Mouse (Mus musculus) heart, embryonic 14.5 days (tissue): ENCODE measurements around the gene Atp6v1c2. TPM values are rescaled to one million over a fixed set of nuclear protein-coding genes. Genes with fewer than 3 reads are reported as not detected.

Experiments used
- ATAC-seq: fragments of 200-750 bp; cut with Nextera tagmentation; 2 replicates; pipeline ENCODE4 v1.8.0; 2017; ENCODE audit warnings: low read depth, moderate TSS enrichment; ENCODE audit not compliant: insufficient number of reproducible peaks, insufficient read depth, low FRiP score
- H3K27ac ChIP-seq, 2 experiments: fragments of 200-500 bp in 1 of 2; fragments of 300-500 bp in 1 of 2; sonication (generic) in 1 of 2; replicated peaks in 1 of 2; 2 replicates each; pipeline ENCODE4 v1.5.1; 2012 to 2014; ENCODE audit warnings: low read depth in 2 of 2, low read length in 2 of 2, control low read depth in 1 of 2, mild to moderate bottlenecking in 1 of 2, mixed read lengths in 1 of 2; ENCODE audit not compliant: control insufficient read depth in 1 of 2, insufficient read depth in 1 of 2
- H3K27me3 ChIP-seq: fragments of 300-500 bp; sonication (generic); 2 replicates; pipeline ENCODE4 v1.6.1; 2014; ENCODE audit warnings: mild to moderate bottlenecking, low read length, control low read depth; ENCODE audit not compliant: control insufficient read depth, insufficient read depth
- H3K36me3 ChIP-seq: fragments of 300-500 bp; sonication (generic); 2 replicates; pipeline ENCODE4 v1.6.1; 2014; ENCODE audit warnings: mild to moderate bottlenecking, control low read depth, low read length, mixed read lengths; ENCODE audit not compliant: control insufficient read depth, insufficient read depth
- H3K4me1 ChIP-seq, 2 experiments: fragments of 200-500 bp in 1 of 2; fragments of 300-500 bp in 1 of 2; sonication (generic) in 1 of 2; 2 replicates each; pipeline ENCODE4 v1.6.1; 2012 to 2014; ENCODE audit warnings: low read length in 2 of 2, control low read depth in 1 of 2, mixed read lengths in 1 of 2; ENCODE audit not compliant: control insufficient read depth in 2 of 2, insufficient read depth in 2 of 2
- H3K4me2 ChIP-seq: fragments of 300-500 bp; sonication (generic); 2 replicates; pipeline ENCODE4 v1.6.1; 2014; ENCODE audit warnings: mild to moderate bottlenecking, low read length
- H3K4me3 ChIP-seq, 2 experiments: fragments of 200-500 bp in 1 of 2; fragments of 300-500 bp in 1 of 2; sonication (generic) in 1 of 2; 2 replicates each; pipeline ENCODE4 v1.5.1; 2012 to 2014; ENCODE audit warnings: low read length in 2 of 2, mild to moderate bottlenecking in 2 of 2, control low read depth in 1 of 2, low read depth in 1 of 2, moderate library complexity in 1 of 2; ENCODE audit not compliant: control insufficient read depth in 1 of 2, insufficient read depth in 1 of 2
- H3K9ac ChIP-seq: fragments of 300-500 bp; sonication (generic); 2 replicates; pipeline ENCODE4 v1.6.1; 2014; ENCODE audit warnings: mild to moderate bottlenecking, low read length
- H3K9me3 ChIP-seq: fragments of 300-500 bp; sonication (generic); 2 replicates; pipeline ENCODE4 v1.6.1; 2016; ENCODE audit warnings: low read length, control low read depth; ENCODE audit not compliant: control insufficient read depth
- WGBS: fragments of 180-500 bp; shearing (Covaris S2); extraction: QIAGEN DNeasy Blood & Tissue Kit; methylation state at CpG from one replicate; pipeline ENCODE4 v1.1.7; 2014; 5-methylcytosine and 5-hydroxymethylcytosine counted together
- polyA plus RNA-seq: library from polyadenylated mRNA; unstranded; fragments of >200 nt; fragmentation: Nextera tagmentation; extraction: Ambion mirVana; gene quantifications from 2 replicates; pipeline ENCODE4 v1.2.1, GENCODE M21; 2014

The Atp6v1c2 gene
- polyA plus RNA-seq, 1 experiment from 2014 or later, result 0.26 TPM

DNA sequence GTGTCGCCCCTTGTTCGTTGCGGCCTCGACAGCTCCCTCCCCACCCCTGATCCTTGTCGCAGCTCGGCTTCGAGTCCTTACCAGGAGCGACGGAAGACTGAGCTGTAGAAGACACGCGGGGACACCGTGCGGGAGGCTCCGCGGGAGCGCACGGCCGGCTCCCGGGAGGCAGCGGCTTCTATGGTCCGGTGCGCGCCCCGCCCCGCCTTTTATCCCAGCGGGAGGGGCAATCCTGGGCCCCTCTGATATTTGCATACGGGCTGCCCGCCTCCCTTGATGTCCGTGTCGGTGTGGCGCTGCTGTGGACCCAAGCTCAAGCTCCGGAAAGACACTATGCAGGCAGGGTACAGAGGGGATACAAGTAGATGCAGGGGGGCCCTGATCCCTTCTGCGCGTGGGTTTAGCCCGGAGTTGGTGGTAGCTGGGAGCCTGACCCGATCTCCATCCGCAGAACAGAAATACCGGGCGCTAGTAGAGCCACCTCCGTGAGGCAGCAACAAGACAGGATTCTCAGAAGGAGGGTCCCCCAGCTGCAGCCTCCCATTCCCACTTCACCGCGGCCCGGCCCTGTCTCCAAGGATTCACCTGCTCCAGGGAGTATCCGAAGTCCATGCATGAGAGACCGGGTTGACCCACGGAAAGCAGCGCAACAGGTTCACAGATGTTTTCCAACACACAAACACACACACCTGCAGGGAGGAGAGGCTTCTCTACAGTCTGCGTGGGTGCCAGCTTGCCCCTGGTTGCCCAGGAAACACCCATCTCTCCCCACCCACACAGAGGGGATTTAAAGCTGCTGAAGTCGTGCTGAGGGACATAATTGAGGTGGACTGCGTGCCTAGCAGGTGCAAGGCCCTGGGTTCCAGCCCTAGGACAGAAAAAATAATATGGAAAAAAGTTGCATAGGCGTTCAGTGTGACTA lies 4.3 kb downstream of the Atp6v1c2 start:
- peak overlapping the region; percentile 84 for H3K4me2 ChIP-seq
- H3K4me1 ChIP-seq, result peaks cover 0 to 2% of the 10 kb centered on the region in 2 experiments; a peak in 1 of 4 replicates
- WGBS, result 5% methylated on average over 48 of the region's 51 CpGs
- H3K9ac ChIP-seq, result peak overlapping the region; percentile 59
- no peak for ATAC-seq
- H3K4me3 ChIP-seq, result peak overlapping the region; percentile 47
- no peak overlapping the region for H3K27ac ChIP-seq
- H3K36me3 ChIP-seq, result no peaks in the 10 kb centered on the region
- peaks cover 42% of the 10 kb centered on the region for H3K27me3 ChIP-seq
- no peaks in the 10 kb centered on the region for H3K9me3 ChIP-seq

DNA sequence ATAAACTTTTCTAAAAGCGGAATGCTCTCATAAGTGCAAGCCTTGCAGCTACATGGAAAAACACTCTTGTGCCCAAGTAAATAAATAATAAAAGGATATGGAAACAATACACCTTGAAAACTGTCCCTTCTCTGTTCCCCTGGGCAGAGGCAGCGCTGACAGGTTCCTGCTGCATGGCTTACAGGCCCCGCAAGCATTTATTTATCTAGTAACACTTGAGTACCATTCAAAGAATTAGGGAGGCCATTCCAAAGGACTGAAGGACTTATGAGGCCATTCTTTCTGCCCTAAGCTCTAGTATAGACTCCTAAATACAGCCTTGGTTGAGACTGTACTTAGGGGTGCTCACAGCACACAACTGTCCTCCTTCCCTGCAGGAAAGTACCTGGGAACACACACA lies 10.7 kb downstream of the Atp6v1c2 start:
- Histone ChIP-seq H3K9ac (no peak overlapping the region), H3K27me3 (peaks cover 13% of the 10 kb centered on the region), H3K27ac (no peak overlapping the region), H3K4me1 (peaks cover 0 to 2% of the 10 kb centered on the region in 2 experiments; a peak in 1 of 4 replicates), H3K4me3 (no peak overlapping the region), H3K4me2 (no peak overlapping the region), H3K9me3 (no peaks in the 10 kb centered on the region), H3K36me3 (no peaks in the 10 kb centered on the region)
- ATAC-seq, result no peak
- 52% methylated on average over 3 of the region's 3 CpGs for WGBS

DNA sequence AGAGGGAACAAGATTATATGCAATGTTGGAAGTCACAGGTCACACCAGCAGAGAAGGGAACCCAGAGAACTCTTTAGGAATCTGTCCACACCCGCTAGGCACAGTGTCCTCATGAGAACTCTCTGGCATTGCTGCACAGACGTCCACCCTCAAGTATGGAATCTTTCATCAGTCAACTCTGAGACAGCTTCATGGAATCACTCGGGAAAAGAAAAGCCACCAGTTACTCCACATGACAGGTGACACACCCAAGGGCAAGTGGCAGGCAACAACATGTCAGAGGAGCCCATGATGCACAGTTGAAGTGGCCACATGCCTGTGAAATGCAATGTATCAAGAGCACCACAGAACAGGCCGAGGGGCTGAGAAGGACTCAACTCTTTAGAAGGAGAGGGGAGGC lies 11.2 kb downstream of the Atp6v1c2 start:
- no peak overlapping the region for H3K27ac ChIP-seq
- no peak overlapping the region for H3K9ac ChIP-seq
- peaks cover 9% of the 10 kb centered on the region for H3K27me3 ChIP-seq
- no peaks in the 10 kb centered on the region for H3K9me3 ChIP-seq
- peaks cover 0 to 2% of the 10 kb centered on the region in 2 experiments; a peak in 1 of 4 replicates for H3K4me1 ChIP-seq
- ATAC-seq, result no peak
- no peak overlapping the region for H3K4me2 ChIP-seq
- no peak overlapping the region for H3K4me3 ChIP-seq
- 22% methylated on average over 4 of the region's 4 CpGs for WGBS
- H3K36me3 ChIP-seq, result no peaks in the 10 kb centered on the region

DNA sequence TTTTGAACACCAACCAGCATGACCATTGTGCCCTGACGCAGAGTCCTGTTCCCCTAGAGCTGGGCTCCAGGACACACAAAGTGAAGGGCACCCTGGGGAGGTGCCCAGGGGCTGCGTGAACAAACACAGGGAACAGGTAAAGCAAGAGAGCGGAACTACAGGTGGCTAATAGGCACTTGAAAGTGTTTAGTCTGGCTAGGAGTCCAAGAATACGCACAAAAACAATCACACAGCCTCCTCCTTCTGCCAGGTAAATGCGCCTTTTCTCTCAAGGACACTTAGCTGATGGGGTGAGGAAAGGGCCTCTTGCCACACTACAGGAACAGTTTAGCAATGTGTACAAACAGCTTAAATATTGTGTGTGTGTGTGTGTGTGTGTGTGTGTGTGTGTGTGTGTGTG lies 13.1 kb downstream of the Atp6v1c2 start:
- no peaks in the 10 kb centered on the region for H3K9me3 ChIP-seq
- no peak overlapping the region for H3K27ac ChIP-seq
- no peak for ATAC-seq
- H3K36me3 ChIP-seq, result no peaks in the 10 kb centered on the region
- no peak overlapping the region for H3K4me3 ChIP-seq
- 82% methylated on average over 5 of the region's 5 CpGs for WGBS
- H3K9ac ChIP-seq, result no peak overlapping the region
- H3K4me1 ChIP-seq, result peaks cover 0 to 2% of the 10 kb centered on the region in 2 experiments; a peak in 1 of 4 replicates
- H3K27me3 ChIP-seq, result no peaks in the 10 kb centered on the region
- H3K4me2 ChIP-seq, result no peak overlapping the region

DNA sequence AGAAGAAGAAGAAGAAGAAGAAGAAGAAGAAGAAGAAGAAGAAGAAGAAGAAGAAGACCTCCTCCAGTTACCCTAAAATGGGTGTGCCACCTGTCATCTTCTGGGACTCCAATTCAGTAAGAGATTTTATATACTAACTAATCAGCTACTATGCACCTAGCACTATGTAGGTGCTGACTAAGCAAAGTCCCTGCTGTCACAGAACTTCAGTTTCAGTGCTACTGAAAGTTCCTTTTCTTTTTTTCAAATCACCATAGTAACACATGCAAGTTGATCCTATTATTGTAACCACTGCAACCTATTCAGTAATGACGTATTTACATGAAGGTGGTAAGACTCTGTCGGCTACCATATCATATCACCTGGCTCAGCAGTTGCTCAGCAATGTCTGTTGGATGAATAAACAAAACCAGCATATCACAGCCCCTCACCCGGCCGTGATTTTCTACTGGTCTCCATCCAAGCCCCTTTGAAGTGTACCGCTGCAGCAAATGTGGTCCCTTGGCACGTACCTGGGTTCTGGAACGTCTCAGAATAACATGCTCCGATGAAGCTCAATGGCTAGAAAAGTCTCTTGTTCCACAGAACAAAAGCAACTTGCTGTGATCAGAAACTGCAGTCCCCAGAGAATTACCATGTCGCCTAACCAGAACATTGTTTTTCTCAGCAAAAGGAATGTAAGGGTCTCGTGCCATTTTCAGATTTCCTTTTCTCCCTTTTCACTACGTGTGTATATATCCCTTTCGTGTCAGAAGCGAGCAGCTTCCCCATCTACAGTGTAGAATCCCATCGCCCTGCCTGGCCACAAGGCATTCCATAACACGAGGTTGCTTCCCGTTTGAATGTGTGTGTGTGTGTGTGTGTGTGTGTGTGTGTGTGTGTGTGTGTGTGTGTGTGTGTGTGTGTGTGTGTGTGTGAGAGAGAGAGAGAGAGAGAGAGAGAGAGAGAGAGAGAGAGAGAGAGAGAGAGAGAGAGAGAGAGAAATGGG lies 18.0 kb downstream of the Atp6v1c2 start:
- H3K36me3 ChIP-seq, result no peaks in the 10 kb centered on the region
- H3K9ac ChIP-seq, result no peak overlapping the region
- H3K27ac ChIP-seq, result no peak overlapping the region
- no peaks in the 10 kb centered on the region for H3K27me3 ChIP-seq
- H3K9me3 ChIP-seq, result no peaks in the 10 kb centered on the region
- no peaks in the 10 kb centered on the region for H3K4me1 ChIP-seq
- WGBS, result 73% methylated on average over 15 of the region's 16 CpGs
- no peak overlapping the region for H3K4me2 ChIP-seq
- ATAC-seq, result no peak
- H3K4me3 ChIP-seq, result no peak overlapping the region

DNA sequence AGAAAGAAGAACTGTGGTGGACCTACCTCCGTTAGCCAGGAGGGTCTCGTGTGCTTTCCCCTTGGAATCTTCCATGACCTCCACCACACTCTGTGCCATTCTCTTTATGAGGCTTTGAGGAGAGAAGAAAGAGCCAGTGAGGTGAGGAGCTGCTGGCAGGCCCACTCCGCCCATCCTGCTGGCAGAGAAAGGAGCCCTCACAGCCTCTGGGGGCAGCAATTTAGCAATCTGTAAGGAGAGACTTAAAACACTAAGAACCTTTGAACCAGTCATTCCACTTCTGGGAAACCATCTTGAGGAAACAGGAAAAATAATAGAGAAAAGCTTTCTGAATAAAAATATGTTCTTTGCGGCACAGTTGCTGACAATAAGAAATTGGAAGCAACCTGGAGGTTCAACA lies 20.9 kb downstream of the Atp6v1c2 start:
- Histone ChIP-seq H3K27me3 (no peaks in the 10 kb centered on the region), H3K9me3 (no peaks in the 10 kb centered on the region), H3K9ac (no peak overlapping the region), H3K4me2 (no peak overlapping the region), H3K4me3 (no peak overlapping the region), H3K27ac (no peak overlapping the region), H3K4me1 (no peaks in the 10 kb centered on the region), H3K36me3 (no peaks in the 10 kb centered on the region)
- 56% methylated on average over 4 of the region's 4 CpGs for WGBS
- ATAC-seq, result no peak

DNA sequence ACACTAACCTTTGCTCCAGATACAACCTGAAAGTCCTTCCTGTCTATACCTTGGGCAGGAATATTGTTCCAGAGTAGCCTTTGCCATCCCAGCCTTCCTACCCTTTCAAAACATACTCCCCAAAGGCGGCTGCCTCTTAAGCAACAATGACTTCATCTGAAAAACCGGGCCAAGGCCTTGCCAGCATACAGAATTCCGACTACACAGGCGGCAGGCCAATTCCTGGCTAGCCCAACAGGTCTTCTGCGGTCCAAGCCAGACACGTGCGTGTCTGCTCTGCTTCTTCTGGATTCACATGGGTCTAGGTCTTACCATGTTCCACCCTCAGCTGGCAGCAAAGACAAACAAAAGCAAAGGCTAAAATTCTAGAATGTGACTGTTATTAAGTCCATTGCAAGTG lies 23.7 kb downstream of the Atp6v1c2 start:
- H3K27me3 ChIP-seq, result no peaks in the 10 kb centered on the region
- H3K4me1 ChIP-seq, result no peaks in the 10 kb centered on the region
- H3K27ac ChIP-seq, result no peak overlapping the region
- 75% methylated on average over 7 of the region's 7 CpGs for WGBS
- ATAC-seq, result no peak
- H3K9me3 ChIP-seq, result no peaks in the 10 kb centered on the region
- no peaks in the 10 kb centered on the region for H3K36me3 ChIP-seq
- H3K4me2 ChIP-seq, result no peak overlapping the region
- no peak overlapping the region for H3K9ac ChIP-seq
- H3K4me3 ChIP-seq, result no peak overlapping the region
